Mouse (Mus musculus) cerebellum, adult 11 months (tissue): ENCODE data around the gene 4932438H23Rik.

Experiments used
- DNase-seq: peaks from one replicate; pipeline ENCODE4 v3.0.0; 2022

Gene 4932438H23Rik

DNA sequence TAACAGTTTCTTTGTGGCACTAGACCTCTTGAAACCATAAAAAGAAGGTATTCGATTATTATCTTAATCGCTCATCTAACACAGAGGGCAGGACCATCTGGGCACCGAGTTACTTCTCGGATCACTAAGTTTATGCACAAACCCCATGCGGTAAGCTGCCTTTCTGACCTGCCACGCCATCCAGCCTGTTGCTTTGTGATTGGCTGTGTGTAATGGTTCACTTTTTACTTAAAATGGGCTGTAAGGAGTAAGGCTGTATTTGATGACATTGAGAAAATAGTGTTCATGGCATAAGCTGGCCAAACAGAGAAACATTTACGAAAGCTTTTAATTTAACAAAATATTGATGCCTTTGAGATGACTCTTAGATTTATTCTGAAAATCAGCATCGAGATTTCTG, at the start of gene 4932438H23Rik:
Gene 4932438H23Rik, minus strand, starts transcription at position 101 of the 400 bp plus-strand sequence.
- no peak for DNase-seq

DNA sequence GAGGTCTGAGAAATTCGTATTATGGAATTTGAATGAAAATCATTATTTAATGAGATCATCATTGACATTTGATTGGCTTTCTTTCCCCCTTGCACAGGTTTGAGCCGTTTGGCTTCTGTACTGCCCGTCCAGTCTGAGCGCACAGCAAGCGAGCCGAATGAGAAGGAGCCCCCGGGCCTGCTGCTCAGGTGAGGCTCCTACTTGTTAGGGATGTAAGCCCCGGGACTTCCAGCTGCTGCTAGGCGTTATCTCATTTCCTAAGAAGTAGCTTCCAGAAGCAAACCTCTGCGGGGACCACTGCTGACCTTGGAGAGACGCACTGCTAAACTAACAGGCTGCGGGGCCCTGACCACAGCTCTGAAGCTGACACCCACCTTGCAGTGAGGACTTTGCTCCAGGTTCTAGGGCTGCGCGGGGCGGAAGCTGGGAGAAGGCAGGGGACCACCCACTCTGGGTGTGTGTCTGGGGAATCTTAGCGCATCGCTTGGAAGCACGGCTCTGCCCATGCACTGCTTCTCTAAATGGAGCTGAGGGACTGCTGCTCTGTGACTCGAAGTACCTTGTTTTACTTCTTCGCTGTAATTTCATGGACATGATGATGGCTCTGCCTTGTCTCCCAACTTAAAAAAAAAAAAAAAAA, 46.2 kb upstream of the 4932438H23Rik start:
- no peak for DNase-seq

DNA sequence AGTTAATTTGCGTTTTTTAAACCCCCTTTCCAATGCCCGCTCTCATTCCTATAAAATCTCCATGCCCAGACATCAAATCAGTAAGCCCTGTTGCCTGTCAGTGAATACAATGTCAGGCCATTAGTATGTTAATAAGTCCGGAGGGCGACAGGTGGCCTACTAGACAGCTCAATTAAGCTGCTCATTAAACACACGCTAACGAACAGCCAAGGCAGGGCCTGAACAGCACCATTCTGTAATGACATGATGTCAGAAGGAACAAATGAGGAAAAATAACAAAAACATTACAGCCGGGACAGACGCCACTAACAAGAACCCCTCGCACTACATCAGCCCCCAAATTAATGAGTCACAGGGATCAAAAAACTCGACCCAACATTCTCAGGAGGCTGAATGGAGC, 45.5 kb upstream of the 4932438H23Rik start:
- DNase-seq = no peak

DNA sequence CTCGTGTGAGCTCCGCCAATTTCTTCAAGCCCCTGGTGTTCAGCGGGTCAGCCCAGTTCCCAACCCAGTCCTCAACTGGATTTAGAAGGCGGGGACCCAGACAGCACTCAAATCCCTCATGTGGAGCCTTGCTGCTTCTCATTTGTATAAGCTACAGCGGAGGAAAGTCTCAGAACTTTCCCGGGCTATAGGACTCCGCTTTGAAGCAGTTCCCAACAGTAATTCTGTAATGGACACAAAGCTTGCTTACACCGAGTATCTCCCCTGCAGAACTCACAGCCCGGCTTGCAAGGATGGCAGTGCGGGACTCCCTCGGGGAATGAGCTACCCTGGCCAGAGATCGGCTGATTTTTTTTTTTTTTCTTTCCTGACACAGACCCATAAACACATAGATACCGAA, 45.1 kb upstream of the 4932438H23Rik start:
- no peak for DNase-seq

DNA sequence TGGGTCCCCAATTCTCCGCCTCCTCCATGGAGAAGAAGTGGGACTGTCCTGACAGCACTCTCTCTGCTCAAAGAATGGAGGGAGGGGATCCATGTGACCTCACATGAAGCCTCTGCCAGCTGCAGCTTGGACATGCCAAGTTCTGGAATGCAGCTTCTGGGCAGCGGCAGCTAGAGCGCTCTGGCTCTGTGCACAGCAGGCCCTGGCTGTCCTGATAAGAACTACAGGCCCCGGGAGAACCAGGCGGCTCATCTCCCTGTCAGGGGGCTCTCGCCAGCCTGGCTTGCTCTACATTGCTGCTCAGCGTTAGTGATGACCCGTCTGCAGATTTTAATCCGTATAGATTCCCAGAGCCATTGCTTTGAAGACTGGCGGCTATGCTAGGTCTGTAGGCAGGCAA, 44.6 kb upstream of the 4932438H23Rik start:
- DNase-seq = no peak

DNA sequence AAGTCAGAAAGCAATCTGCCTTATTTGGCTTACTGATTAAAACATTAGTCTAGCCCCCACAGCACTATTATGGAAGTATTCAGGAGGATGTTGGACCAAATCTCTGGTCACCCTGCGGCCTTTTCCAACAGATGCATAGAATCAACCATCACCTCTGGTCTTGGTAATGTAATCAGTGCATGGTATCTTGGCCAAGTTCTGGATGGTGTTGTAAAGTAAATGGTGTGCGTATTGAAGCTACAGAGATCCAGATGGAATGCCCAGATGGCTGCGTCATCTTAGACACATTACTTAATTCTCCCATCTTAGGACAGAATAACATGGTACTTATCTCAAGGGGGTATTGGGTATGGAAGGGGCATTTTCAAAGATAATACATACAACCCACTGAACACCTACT, 43.8 kb upstream of the 4932438H23Rik start:
- no peak for DNase-seq

DNA sequence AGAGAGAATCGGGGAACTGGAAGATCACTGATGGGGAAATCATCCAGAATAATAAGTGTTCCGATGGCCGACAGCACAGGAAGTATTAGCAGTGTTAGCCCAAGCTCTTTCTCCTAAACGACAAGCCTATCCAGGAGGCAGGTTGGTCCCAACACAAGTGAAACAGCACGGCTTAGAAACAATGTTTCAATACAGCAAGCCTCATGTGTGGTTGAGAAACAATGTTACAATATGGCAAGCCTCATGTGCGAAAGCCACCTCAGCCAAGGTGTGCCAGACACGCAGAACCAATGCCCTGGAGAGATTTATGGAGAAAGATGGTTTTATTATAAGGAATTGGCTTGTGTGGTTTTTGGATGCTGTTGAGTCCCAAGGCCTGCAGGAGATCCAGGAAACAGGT, 43.2 kb upstream of the 4932438H23Rik start:
- DNase-seq = no peak

DNA sequence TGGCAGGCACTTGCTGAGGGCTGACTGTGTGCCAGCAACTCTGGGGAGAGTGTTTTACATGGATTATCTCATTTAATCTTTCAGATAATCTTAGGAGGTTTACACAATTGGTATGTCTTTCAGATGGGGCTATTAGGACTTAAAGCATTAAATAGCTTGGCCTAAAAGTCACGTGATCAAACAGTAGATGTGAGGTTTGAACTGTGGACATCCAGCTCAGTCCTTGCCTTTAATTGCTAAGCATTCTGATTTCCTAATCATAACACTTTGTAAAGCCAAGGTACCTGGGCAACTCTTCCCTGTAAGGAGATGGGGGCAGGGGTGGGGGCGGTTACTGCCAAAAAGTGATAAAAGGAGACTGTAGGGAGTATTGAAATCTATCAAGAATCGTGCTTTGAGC, 41.7 kb upstream of the 4932438H23Rik start:
- no peak for DNase-seq

DNA sequence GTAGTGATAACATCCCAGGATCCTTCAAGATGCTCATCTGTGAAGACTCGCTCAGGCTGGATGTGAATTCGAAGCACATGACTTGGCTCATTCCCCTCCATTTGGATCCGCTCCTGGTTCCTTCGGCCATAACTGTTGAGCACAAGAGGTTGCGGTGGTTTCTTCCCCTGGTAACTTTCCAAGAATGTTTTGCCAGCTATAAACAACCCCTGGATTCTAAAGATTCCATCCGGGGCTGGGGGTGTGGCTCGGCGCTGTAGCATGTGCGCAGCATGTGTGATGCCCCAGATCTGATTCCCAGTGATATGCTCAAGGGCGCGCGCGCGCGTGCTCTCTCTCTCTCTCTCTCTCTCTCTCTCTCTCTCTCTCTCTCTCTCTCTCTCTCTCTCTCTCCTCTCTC, 35.0 kb upstream of the 4932438H23Rik start:
- no peak for DNase-seq

DNA sequence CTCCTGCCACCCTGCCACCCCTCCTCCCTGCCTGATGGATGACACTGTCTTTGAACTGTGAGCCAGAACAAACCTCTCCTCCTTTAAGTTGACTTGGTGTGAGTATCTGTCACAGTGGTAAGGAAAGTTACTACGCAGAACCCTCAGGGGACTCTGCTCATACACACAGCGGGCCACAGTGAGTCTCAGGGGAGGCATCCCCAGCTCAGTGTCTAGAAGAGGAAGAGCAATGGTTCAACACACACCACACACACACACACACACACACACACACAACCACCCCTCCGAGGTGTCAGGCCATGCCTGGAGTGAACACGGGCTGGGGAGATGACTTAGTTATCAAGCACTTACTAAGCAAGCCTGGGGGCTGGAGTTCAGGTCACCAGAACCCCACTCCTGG, 33.5 kb upstream of the 4932438H23Rik start:
- no peak for DNase-seq

DNA sequence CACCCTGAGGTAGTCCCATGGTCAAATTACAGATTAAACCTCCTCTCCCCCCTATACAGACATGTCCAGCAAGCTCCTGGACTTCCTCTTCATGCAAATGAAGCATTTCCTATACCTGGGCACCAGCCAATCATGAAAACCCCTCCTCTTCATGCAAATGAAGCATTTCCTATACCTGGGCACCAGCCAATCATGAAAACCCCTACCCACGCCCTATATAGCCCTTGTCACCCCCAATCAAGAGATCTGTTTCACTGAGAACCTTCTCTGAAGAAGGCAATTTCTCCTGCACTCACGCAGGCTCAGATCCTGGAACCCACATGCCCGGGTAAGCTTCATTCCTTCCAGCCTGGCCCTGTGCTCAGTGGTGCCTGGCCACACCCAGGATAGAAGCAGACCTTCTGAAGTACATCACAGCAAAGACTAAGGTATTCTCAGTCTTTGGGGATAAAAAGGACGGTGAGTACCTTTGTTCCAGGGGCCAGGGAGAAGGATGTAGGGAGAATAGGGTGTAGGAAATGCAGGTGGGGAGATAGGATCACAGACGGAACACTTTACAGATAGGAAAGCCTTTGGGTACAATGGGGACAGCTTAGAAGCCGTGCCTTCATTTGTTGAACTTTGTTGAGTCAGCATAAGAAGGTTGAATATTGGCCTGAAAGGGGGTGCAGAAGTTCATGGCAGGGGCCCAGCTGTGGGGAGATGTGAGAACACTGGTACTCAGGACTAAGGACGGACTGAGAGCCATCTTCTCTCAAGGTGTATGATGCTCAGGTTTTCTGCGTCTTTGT, 32.0 kb upstream of the 4932438H23Rik start:
- no peak for DNase-seq

DNA sequence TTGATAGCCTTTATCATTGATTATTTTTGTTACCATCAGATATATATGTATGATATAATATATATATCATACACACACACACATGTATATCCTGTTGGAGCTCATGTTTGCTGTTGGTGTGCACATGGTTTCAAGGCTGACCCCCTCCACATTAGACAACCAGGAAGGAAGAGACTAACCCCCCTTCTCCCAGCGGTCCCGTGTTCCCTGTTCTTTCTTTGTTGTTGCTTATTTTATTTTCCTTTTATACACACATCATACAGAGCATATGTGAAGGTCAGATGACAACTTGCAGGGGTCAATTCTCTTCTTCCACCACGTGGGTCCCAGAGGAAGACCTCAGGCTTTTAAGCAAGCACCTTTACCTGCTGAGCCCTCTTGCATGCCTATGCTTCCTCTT, 29.3 kb upstream of the 4932438H23Rik start:
- no peak for DNase-seq

DNA sequence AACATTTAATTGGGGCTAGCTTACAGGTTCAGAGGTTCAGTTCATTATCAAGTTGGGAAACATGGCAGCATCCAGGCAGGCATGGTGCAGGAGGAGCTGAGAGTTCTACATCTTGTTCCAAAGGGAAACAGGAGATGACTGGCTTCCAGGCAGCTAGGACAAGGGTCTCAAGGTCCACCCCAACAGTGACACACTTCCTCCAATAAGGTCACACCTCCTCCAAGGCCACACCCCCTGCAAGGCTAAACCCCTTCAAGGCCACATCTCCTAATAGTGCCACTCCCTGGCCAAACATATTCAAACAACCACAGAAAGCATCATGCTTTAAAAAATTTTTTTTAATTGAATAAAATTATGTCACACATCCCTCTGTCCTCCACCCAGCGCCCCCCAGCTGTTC, 28.9 kb upstream of the 4932438H23Rik start:
- DNase-seq = no peak

DNA sequence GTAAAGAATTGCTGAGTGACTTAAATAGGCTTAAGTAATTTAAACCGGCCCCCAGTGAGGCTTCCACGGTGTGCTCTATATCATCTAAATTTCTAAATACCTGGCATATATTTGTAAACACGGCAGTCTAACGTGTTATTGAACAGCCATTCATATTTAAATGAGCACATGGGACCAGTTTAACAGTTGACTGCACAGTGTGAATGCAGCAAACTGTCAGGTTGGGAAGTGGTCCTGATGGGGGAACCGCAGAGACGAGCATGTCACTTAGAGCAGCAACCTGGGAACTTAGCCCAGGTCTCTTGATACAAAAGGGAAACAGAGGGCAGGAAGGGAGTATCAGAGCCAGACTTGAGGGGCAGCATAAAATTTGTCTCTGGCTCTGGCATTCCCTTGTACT, 25.0 kb upstream of the 4932438H23Rik start:
- DNase-seq = no peak

DNA sequence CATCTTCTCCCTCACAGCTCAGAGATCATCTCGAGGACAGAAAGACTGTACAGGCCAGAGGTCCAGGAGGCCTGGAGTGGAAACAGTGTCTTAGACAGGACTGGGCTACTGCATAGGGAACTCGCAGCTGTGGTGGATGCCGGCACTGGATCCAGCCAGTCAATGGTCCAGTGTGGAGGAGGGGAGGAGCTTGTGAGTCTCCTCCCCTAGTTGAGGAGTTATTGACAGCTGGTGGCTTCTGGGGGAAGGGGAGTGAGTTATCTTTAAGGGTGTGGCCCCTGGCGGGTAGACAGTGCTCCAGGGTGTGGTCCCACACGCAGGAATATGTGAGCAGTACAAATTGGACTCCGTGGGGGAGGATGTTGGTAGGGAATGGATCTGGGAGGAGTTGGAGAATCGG, 21.8 kb upstream of the 4932438H23Rik start:
- DNase-seq = no peak

DNA sequence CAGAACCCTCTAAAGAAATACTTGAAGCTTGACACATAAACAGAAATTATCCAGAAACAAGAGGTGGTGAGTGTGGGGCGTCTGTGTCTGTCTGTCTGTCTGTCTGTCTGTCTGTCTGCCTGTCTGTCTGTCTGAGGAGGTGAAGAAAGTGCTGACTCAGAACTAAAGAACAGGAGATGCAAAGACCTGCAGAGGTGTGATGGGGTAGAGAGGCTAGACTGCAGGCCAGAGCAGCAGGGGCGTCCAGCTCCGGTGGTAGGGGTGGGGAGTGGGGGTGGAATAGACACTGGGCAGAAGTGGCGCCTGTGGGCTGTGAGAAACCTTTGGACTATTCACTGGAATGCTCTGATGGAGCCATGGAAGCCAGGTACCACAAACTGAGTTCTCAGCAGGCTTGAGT, 21.1 kb upstream of the 4932438H23Rik start:
- DNase-seq = no peak

DNA sequence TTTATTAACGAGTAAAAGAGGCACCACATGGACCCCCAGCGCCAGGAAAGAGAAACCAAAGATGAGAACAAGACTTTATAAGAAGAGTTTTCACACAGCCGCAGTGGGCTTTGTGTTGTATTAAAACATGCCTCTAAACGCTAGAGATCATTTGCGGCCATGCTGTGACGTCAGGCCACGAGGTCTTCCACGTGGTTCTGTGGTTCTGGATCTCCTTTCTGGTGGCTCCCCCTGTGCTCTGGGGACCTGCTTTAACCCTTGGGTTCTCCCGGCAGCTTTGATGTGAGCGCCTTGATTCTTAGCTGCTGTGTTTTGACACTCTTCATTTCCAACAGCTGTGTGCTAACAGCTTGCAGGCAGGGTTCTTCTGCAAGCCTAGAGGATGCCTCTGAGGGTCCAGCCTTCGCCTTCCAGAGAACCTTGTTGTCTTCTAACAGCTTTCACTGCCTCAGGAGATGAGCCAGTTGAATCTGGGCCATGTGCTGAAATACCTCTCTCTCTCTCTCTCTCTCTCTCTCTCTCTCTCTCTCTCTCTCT, 16.1 kb upstream of the 4932438H23Rik start:
- DNase-seq = no peak

DNA sequence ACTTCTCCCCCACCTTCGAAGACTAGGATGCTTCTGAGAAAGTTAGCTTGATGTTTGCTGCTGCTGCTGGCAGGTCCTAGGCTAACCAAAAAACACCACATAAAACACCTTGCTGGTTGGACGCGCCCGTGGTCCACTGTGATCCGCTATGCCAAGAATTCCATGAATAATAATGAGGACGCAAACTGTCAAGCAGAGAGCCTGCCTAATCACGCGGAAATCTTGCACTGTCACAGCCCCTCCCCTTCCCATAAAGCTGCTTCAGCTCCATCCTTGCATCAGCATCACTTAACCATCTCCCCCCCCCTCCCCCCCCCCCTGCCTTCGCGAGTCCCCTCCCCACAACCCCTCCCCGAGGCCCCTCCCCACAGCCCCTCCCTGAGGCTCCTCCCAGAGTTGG, 12.7 kb upstream of the 4932438H23Rik start:
- DNase-seq = no peak

DNA sequence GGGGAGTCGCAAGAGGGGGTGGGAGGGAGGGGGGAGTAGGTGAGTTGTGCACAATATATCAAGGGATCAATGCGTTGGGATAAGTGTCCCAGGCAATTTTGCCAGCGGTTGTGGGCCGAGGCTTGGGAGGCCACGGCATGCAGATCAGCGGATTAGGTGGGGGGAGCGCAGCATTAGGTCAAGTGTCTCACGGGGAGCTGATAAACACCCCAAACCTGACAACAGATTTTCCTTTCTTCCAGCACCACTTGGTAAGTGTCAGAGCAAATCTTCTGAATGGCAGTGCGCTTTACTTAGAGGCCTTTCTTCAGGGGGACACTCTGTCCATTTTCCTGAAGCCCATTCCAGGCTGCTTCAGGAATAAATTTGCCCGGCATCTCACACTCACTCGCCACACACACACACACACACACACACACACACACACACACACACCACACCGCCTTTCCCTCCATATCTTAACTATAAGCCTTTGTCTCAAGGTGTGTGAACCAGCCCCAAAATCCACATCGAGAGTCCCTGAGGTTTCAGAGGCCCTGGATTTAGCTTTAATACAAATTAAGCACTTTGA, 10.6 kb upstream of the 4932438H23Rik start:
- DNase-seq = no peak

DNA sequence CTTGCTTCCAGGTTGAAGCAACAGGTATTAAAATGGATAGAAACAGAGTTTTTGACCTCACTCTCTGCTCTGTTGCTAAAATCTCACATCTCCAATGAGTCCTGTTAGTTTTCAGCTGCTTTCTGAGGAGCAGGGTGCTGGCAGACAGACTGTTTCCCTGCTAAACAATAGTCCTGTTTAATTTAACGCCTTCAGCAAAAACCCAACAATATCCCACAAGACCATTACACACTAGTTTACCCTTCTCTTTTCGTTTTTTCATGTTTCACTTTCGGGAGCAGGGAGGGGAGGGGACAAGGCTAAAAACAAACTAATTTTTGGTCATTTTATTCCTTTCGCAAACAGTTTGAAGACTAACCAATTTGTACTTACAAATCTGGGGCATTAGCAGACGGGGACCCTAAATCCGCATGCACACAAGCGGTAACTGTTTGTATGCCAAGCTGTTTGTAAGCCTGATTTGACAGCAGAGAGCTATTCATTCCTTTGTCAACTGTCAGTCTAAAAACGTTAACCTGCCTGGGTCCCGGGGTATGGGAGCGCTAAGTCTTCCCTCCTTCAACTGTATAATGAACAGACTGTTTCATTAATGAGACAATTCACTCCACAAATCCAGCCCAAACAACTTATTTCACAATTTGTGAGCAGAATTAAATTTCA, 10.0 kb upstream of the 4932438H23Rik start:
- no peak for DNase-seq

DNA sequence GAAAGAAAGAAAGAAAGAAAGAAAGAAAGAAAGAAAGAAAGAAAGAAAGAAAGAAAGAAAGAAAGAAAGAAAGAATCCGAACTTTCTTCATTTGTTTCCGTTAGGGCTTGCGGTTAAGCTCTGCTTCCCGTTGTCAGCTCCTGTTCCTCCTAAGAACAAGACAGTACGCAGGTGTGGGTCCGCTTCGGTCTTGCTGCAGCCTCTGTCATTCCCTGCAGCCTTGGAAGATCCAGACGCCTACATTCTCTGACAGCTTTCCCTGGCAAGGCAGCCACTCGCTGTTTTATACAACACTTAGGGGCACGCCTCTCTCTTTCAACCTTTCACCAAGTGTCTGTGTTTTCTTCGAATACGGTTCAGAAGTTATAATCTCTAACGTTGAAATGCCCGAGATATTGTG, 8.5 kb upstream of the 4932438H23Rik start:
- DNase-seq = no peak

DNA sequence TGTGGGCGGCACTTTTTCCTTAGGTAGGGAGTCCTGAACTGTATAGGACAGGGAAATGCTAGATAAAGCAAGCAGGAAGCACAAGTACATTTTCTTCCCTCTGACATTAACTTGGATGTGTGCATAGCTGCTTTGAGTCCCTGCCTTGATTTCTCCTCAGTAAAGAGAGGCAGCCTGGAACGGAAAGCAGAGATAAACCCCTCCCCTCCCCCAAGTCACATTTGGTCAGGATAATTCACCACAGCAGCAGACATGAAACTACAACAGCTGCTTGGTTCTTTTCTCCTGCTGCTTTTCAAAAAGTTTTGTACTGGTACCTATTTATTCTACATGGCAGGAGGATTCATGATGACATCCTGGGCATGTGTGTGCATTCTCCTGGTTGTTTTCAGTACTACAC, 5.6 kb upstream of the 4932438H23Rik start:
- no peak for DNase-seq

DNA sequence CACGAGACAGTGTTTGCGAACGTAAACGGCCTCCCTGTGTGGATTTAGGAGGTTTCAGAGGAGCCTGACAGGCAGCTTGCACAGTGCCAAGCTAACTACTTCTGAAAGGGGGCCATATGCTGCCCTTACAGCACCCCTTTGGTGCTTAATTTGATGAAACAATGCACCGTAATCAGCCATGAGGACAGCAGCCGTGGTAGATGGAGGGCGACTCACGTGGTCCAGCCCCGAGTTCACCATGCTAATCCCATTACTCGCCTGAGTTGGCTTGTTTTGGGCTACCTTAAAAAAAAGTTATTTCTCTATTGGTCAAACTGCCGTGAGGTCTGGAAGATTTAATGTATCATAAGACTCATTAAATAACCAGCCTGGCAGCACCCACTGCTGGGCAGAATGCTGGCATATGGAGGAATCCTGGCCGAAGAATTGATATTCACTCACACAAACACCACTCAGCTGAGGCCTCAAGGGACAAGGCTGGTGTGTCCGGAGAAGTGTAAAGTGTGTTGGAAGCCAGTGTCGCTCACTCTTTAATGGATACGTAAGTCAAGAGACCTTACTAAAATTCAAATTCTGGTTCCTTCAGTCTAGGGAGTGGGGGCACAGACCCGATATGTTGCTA, 4.6 kb upstream of the 4932438H23Rik start:
- DNase-seq = no peak
